Mouse (Mus musculus): ENCODE results near the gene Ap1m2. TPM values are rescaled to one million over a fixed set of nuclear protein-coding genes. Genes with fewer than 3 reads are reported as not detected.

Gene Ap1m2
- polyA plus RNA-seq, 1 experiment from 2014 or later, result 53.2 TPM

DNA sequence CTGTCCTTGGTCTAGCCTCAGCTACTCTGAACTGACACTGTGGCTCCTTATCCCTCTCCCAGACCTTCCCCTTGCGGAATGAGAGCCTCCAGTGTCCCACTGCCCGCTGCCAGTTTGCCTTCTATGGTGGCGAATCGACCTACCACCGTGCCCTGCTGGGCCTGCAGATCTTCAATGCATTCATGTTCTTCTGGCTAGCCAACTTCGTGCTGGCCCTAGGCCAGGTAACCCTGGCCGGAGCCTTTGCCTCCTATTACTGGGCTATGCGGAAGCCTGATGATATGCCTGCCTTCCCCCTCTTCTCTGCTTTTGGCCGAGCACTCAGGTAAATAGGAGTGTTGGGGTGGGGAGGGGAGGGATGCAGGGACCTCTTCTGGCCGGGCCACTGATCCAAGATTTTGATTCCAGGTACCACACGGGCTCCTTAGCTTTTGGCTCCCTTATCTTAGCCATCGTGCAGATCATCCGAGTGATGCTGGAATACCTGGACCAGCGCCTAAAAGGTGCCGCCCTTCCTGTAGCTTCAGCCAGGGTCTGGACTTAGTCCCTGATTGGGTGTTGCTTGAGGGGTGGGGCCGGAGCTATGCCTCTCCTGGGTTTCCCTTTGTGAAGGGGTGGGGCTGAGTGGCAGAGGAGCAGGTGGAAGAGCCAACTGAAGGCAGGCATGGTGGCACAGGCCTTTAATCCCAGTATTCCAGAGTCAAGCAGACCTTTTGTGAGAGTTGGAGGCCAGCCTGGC is 34.7 kb upstream of the Ap1m2 start:
- no peak for ATAC-seq (ENCODE audit: low read depth)
- Histone ChIP-seq H3K4me1 (replicated peaks; ENCODE audit: control insufficient read depth, insufficient read depth, low read length) (no peaks in the 10 kb centered on the region), H3K9me3 (ENCODE audit: control insufficient read depth, low read length) (no peaks in the 10 kb centered on the region), H3K36me3 (ENCODE audit: control insufficient read depth, insufficient read depth, low read length) (peaks cover 56% of the 10 kb centered on the region), H3K4me3 (ENCODE audit: low read length) (no peak overlapping the region), H3K27me3 (ENCODE audit: control insufficient read depth, insufficient read depth, low read depth, low read length) (no peaks in the 10 kb centered on the region), H3K9ac (ENCODE audit: low read length) (no peak overlapping the region), H3K4me2 (ENCODE audit: low read depth, low read length) (no peak overlapping the region), H3K27ac (ENCODE audit: low read length) (no peak overlapping the region)
- 67% methylated on average over 16 of the region's 16 CpGs for WGBS

GRCm38 (mm10) chr9:21340411-21340810 is 28.3 kb upstream of the Ap1m2 start:
- Histone ChIP-seq H3K9me3 (ENCODE audit: control insufficient read depth, low read length) (no peaks in the 10 kb centered on the region), H3K4me3 (ENCODE audit: low read length) (no peak overlapping the region), H3K9ac (ENCODE audit: low read length) (no peak overlapping the region), H3K4me2 (ENCODE audit: low read depth, low read length) (0 out of 2 replicates have a peak overlapping the region, but pooled peaks have one; percentile 22), H3K4me1 (replicated peaks; ENCODE audit: control insufficient read depth, insufficient read depth, low read length) (peaks cover 6% of the 10 kb centered on the region; the same call in 1 of the 2 replicates), H3K36me3 (ENCODE audit: control insufficient read depth, insufficient read depth, low read length) (peaks cover 21% of the 10 kb centered on the region), H3K27me3 (ENCODE audit: control insufficient read depth, insufficient read depth, low read depth, low read length) (no peaks in the 10 kb centered on the region), H3K27ac (ENCODE audit: low read length) (peak overlapping the region; percentile 43; the same call in 1 of the 2 replicates)
- WGBS, result 33% methylated on average over 4 of the region's 4 CpGs
- peak; percentile 24; the same call in 1 of the 2 replicates for ATAC-seq (ENCODE audit: low read depth)

DNA sequence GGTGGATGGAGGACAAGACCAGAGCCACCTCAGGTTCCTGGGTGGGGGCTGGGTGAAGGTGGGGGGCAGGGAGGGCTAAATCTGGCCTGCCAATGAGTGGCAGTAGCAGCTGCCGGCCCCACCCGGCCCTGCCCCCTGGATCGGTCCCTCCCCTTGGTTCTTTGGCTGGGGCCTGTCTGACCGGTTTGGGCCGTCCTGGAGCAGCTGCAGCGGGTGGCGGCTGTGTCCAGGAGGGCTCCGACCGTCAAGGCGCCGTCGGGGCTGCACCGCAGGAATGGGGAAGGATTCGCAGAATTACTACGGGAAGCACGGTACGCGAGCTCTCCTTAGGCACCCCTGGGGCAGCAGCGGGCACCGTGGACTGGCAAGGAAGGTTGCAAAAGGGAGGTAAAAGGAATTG is 25.5 kb upstream of the Ap1m2 start:
- Histone ChIP-seq H3K4me1 (replicated peaks; ENCODE audit: control insufficient read depth, insufficient read depth, low read length) (peaks cover 21% of the 10 kb centered on the region), H3K27me3 (ENCODE audit: control insufficient read depth, insufficient read depth, low read depth, low read length) (no peaks in the 10 kb centered on the region), H3K4me2 (ENCODE audit: low read depth, low read length) (peak overlapping the region; percentile 52), H3K9me3 (ENCODE audit: control insufficient read depth, low read length) (no peaks in the 10 kb centered on the region), H3K36me3 (ENCODE audit: control insufficient read depth, insufficient read depth, low read length) (peaks cover 9% of the 10 kb centered on the region), H3K27ac (ENCODE audit: low read length) (peak overlapping the region; percentile 82), H3K9ac (ENCODE audit: low read length) (peak overlapping the region; percentile 69), H3K4me3 (ENCODE audit: low read length) (peak overlapping the region; percentile 56)
- WGBS, result 30% methylated on average over 20 of the region's 20 CpGs
- peak; percentile 92 for ATAC-seq (ENCODE audit: low read depth)

DNA sequence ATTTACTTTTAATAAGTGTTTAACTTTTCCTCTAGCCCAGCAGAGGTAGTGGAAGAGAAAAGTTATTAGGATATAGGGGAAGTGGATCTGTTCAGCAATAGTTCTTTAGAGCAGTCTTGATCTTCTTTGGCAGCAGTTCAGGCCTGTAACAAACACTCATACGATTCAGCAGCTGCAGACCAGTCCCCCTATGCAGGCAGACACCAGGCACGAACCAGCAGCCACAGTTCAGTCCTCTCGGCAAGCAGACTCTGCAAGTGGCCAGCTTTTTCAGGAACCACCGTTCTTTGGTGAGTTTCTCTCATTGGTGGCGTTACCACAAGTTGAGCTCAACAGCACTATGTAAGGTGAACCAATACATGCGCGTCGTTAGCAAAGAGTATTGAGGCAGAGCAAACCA is 24.4 kb upstream of the Ap1m2 start:
- Histone ChIP-seq H3K4me2 (ENCODE audit: low read depth, low read length) (no peak overlapping the region), H3K9me3 (ENCODE audit: control insufficient read depth, low read length) (no peaks in the 10 kb centered on the region), H3K4me3 (ENCODE audit: low read length) (no peak overlapping the region), H3K9ac (ENCODE audit: low read length) (no peak overlapping the region), H3K36me3 (ENCODE audit: control insufficient read depth, insufficient read depth, low read length) (no peaks in the 10 kb centered on the region; the same call in 1 of the 2 replicates), H3K4me1 (replicated peaks; ENCODE audit: control insufficient read depth, insufficient read depth, low read length) (peaks cover 27% of the 10 kb centered on the region), H3K27me3 (ENCODE audit: control insufficient read depth, insufficient read depth, low read depth, low read length) (no peaks in the 10 kb centered on the region), H3K27ac (ENCODE audit: low read length) (no peak overlapping the region)
- WGBS, result 64% methylated on average over 8 of the region's 8 CpGs
- ATAC-seq (ENCODE audit: low read depth), result no peak

- H3K9ac ChIP-seq (ENCODE audit: low read length), result 0 out of 2 replicates have a peak overlapping the region, but pooled peaks have one; percentile 34
- no peaks in the 10 kb centered on the region for H3K9me3 ChIP-seq (ENCODE audit: control insufficient read depth, low read length)
- H3K36me3 ChIP-seq (ENCODE audit: control insufficient read depth, insufficient read depth, low read length), result no peaks in the 10 kb centered on the region; the same call in 1 of the 2 replicates
- no peak overlapping the region for H3K4me2 ChIP-seq (ENCODE audit: low read depth, low read length)
- no peaks in the 10 kb centered on the region for H3K27me3 ChIP-seq (ENCODE audit: control insufficient read depth, insufficient read depth, low read depth, low read length)
- WGBS, result 63% methylated on average over 4 of the region's 4 CpGs
- no peak overlapping the region for H3K4me3 ChIP-seq (ENCODE audit: low read length)
- no peak for ATAC-seq (ENCODE audit: low read depth)
- H3K4me1 ChIP-seq (replicated peaks; ENCODE audit: control insufficient read depth, insufficient read depth, low read length), result peaks cover 28% of the 10 kb centered on the region
- H3K27ac ChIP-seq (ENCODE audit: low read length), result no peak overlapping the region
Measured at GRCm38 (mm10) chr9:21335391-21335790, 23.3 kb upstream of the Ap1m2 start.

- H3K27ac ChIP-seq (ENCODE audit: low read length), result no peak overlapping the region
- ATAC-seq (ENCODE audit: low read depth), result no peak
- H3K4me3 ChIP-seq (ENCODE audit: low read length), result no peak overlapping the region
- no peaks in the 10 kb centered on the region for H3K9me3 ChIP-seq (ENCODE audit: control insufficient read depth, low read length)
- no peaks in the 10 kb centered on the region for H3K27me3 ChIP-seq (ENCODE audit: control insufficient read depth, insufficient read depth, low read depth, low read length)
- peaks cover 34% of the 10 kb centered on the region for H3K4me1 ChIP-seq (replicated peaks; ENCODE audit: control insufficient read depth, insufficient read depth, low read length)
- no peak overlapping the region for H3K4me2 ChIP-seq (ENCODE audit: low read depth, low read length)
- H3K36me3 ChIP-seq (ENCODE audit: control insufficient read depth, insufficient read depth, low read length), result no peaks in the 10 kb centered on the region
- no peak overlapping the region for H3K9ac ChIP-seq (ENCODE audit: low read length)
Measured at GRCm38 (mm10) chr9:21334747-21335146, 22.6 kb upstream of the Ap1m2 start.

DNA sequence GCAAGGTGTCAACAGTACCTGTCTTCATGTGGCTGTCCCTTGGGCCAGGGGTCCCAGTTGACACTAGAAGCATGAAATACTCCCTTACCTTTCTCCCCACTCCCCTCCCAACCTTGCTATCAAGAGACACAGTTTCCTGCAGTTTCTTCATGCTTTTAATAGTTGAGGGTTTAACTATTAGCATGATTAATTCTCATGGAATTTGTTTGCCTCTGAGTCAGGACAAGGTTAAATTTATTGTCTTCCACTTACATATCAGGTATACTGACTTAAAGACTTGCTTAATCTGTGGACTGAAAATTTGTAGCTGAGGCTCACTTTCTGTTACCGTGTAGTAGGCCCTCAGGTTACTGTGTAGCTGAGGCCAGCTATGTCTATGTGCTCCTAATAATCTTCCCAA is 21.4 kb upstream of the Ap1m2 start:
- Histone ChIP-seq H3K36me3 (ENCODE audit: control insufficient read depth, insufficient read depth, low read length) (no peaks in the 10 kb centered on the region), H3K9me3 (ENCODE audit: control insufficient read depth, low read length) (no peaks in the 10 kb centered on the region), H3K4me2 (ENCODE audit: low read depth, low read length) (no peak overlapping the region), H3K27me3 (ENCODE audit: control insufficient read depth, insufficient read depth, low read depth, low read length) (no peaks in the 10 kb centered on the region), H3K9ac (ENCODE audit: low read length) (no peak overlapping the region), H3K27ac (ENCODE audit: low read length) (peak overlapping the region; percentile 88), H3K4me3 (ENCODE audit: low read length) (no peak overlapping the region), H3K4me1 (replicated peaks; ENCODE audit: control insufficient read depth, insufficient read depth, low read length) (peaks cover 38% of the 10 kb centered on the region)
- ATAC-seq (ENCODE audit: low read depth), result no peak
- WGBS, result 79% methylated on average over 1 of the region's 1 CpGs

- peak; percentile 82 for ATAC-seq (ENCODE audit: low read depth)
- peak overlapping the region; percentile 22; the same call in 1 of the 2 replicates for H3K9ac ChIP-seq (ENCODE audit: low read length)
- no peaks in the 10 kb centered on the region for H3K27me3 ChIP-seq (ENCODE audit: control insufficient read depth, insufficient read depth, low read depth, low read length)
Measured at GRCm38 (mm10) chr9:21332161-21333061, 20.3 kb upstream of the Ap1m2 start.

More at GRCm38 (mm10) chr9:21332161-21333061, 20.3 kb upstream of the Ap1m2 start:
- WGBS, result 34% methylated on average over 9 of the region's 9 CpGs
- no peaks in the 10 kb centered on the region for H3K9me3 ChIP-seq (ENCODE audit: control insufficient read depth, low read length)
- no peak overlapping the region for H3K4me2 ChIP-seq (ENCODE audit: low read depth, low read length)
- no peak overlapping the region for H3K4me3 ChIP-seq (ENCODE audit: low read length)
- peak overlapping the region; percentile 88 for H3K27ac ChIP-seq (ENCODE audit: low read length)
- no peaks in the 10 kb centered on the region for H3K36me3 ChIP-seq (ENCODE audit: control insufficient read depth, insufficient read depth, low read length)
- peaks cover 42% of the 10 kb centered on the region for H3K4me1 ChIP-seq (replicated peaks; ENCODE audit: control insufficient read depth, insufficient read depth, low read length)
